Mouse (Mus musculus): Measurements from ENCODE around the gene Zfp580.

Gene Zfp580

GRCm38 (mm10) chr7:5035628-5036027, 15.7 kb upstream of the Zfp580 start:
- no peak for ATAC-seq (ENCODE audit: low TSS enrichment)

- ATAC-seq (ENCODE audit: low TSS enrichment), result no peak
Measured at GRCm38 (mm10) chr7:5036136-5036535, 15.2 kb upstream of the Zfp580 start.

GRCm38 (mm10) chr7:5037026-5037425, 14.3 kb upstream of the Zfp580 start:
- ATAC-seq (ENCODE audit: low TSS enrichment), result no peak

GRCm38 (mm10) chr7:5037467-5037866, 13.9 kb upstream of the Zfp580 start:
- ATAC-seq (ENCODE audit: low TSS enrichment), result no peak

- ATAC-seq (ENCODE audit: low TSS enrichment), result peak; percentile 97
Measured at GRCm38 (mm10) chr7:5038109-5038732, 13.1 kb upstream of the Zfp580 start, which contains the start of gene Zfp784. Gene Zfp784 (minus strand): TSS chr7:5038446.

GRCm38 (mm10) chr7:5038940-5039339, 12.4 kb upstream of the Zfp580 start:
- no peak for ATAC-seq (ENCODE audit: low TSS enrichment)

- ATAC-seq (ENCODE audit: low TSS enrichment), result no peak
Measured at GRCm38 (mm10) chr7:5044981-5045380, 6.4 kb upstream of the Zfp580 start.

- no peak for ATAC-seq (ENCODE audit: low TSS enrichment)
Measured at GRCm38 (mm10) chr7:5046112-5046511, 5.2 kb upstream of the Zfp580 start.

GRCm38 (mm10) chr7:5047313-5047712, 4.0 kb upstream of the Zfp580 start:
- no peak for ATAC-seq (ENCODE audit: low TSS enrichment)

- no peak for ATAC-seq (ENCODE audit: low TSS enrichment)
Measured at GRCm38 (mm10) chr7:5052438-5052837, 1.1 kb downstream of the Zfp580 start.

GRCm38 (mm10) chr7:5052931-5053343, 1.6 kb downstream of the Zfp580 start:
- ATAC-seq (ENCODE audit: low TSS enrichment), result no peak

GRCm38 (mm10) chr7:5053456-5054179, 2.3 kb downstream of the Zfp580 start:
- ATAC-seq (ENCODE audit: low TSS enrichment), result no peak

- no peak for ATAC-seq (ENCODE audit: low TSS enrichment)
Measured at GRCm38 (mm10) chr7:5056651-5057263, 5.4 kb downstream of the Zfp580 start.

GRCm38 (mm10) chr7:5057381-5057780, 6.0 kb downstream of the Zfp580 start:
- ATAC-seq (ENCODE audit: low TSS enrichment), result no peak

GRCm38 (mm10) chr7:5057804-5058203, 6.5 kb downstream of the Zfp580 start:
- ATAC-seq (ENCODE audit: low TSS enrichment), result no peak

GRCm38 (mm10) chr7:5058631-5059030, 7.3 kb downstream of the Zfp580 start:
- no peak for ATAC-seq (ENCODE audit: low TSS enrichment)

GRCm38 (mm10) chr7:5059421-5059820, 8.1 kb downstream of the Zfp580 start:
- no peak for ATAC-seq (ENCODE audit: low TSS enrichment)

GRCm38 (mm10) chr7:5060239-5060731, 8.9 kb downstream of the Zfp580 start:
- peak; percentile 19; the same call in 1 of the 2 replicates for ATAC-seq (ENCODE audit: low TSS enrichment)

GRCm38 (mm10) chr7:5060944-5061773, 9.8 kb downstream of the Zfp580 start:
- ATAC-seq (ENCODE audit: low TSS enrichment), result peak; percentile 69

- ATAC-seq (ENCODE audit: low TSS enrichment), result peak; percentile 40
Measured at GRCm38 (mm10) chr7:5061774-5062359, 10.5 kb downstream of the Zfp580 start, which contains the start of gene U2af2. Gene U2af2 (plus strand): TSS chr7:5062143.

- ATAC-seq (ENCODE audit: low TSS enrichment), result peak; percentile 9; the same call in 1 of the 2 replicates
Measured at GRCm38 (mm10) chr7:5062360-5063001, 11.1 kb downstream of the Zfp580 start.
